Mouse (Mus musculus) limb, embryonic 15.5 days (tissue): ENCODE measurements around the gene Rabgef1. TPM values are rescaled to one million over a fixed set of nuclear protein-coding genes. Genes with fewer than 3 reads are reported as not detected.

Source experiments
- ATAC-seq: fragments of 200-750 bp; cut with Nextera tagmentation; 2 replicates; pipeline ENCODE4 v1.8.0; 2017; ENCODE audit warnings: low read depth, moderate TSS enrichment; ENCODE audit not compliant: insufficient number of reproducible peaks, low FRiP score, low TSS enrichment
- H3K27ac ChIP-seq: fragments of 300-500 bp; sonication (generic); 2 replicates; pipeline ENCODE4 v1.5.1; 2015; ENCODE audit warnings: moderate library complexity, mild to moderate bottlenecking, inconsistent platforms
- H3K27me3 ChIP-seq: fragments of 300-500 bp; sonication (generic); 2 replicates; pipeline ENCODE4 v1.6.1; 2015; ENCODE audit warnings: inconsistent platforms
- H3K36me3 ChIP-seq: fragments of 300-500 bp; sonication (generic); 2 replicates; pipeline ENCODE4 v1.6.1; 2015; ENCODE audit warnings: inconsistent platforms
- H3K4me1 ChIP-seq: fragments of 300-500 bp; sonication (generic); 2 replicates; pipeline ENCODE4 v1.6.1; 2015; ENCODE audit warnings: inconsistent platforms
- H3K4me2 ChIP-seq: fragments of 300-500 bp; sonication (generic); 2 replicates; pipeline ENCODE4 v1.6.1; 2015; ENCODE audit warnings: mild to moderate bottlenecking, inconsistent platforms
- H3K4me3 ChIP-seq: fragments of 300-500 bp; sonication (generic); 2 replicates; pipeline ENCODE4 v1.5.1; 2015; ENCODE audit warnings: mild to moderate bottlenecking, inconsistent platforms
- H3K9ac ChIP-seq: fragments of 300-500 bp; sonication (generic); 2 replicates; pipeline ENCODE4 v1.6.1; 2015; ENCODE audit warnings: inconsistent platforms
- H3K9me3 ChIP-seq: fragments of 300-500 bp; sonication (generic); 2 replicates; pipeline ENCODE4 v1.6.1; 2016; ENCODE audit warnings: inconsistent platforms
- WGBS: fragments of 180-500 bp; shearing (Covaris S2); methylation state at CpG from one replicate; pipeline ENCODE4 v1.1.7; 2015; 5-methylcytosine and 5-hydroxymethylcytosine counted together
- polyA plus RNA-seq: library from polyadenylated mRNA; unstranded; fragments of >200 nt; fragmentation: Nextera tagmentation; extraction: Ambion mirVana; gene quantifications from 2 replicates; pipeline ENCODE4 v1.2.1, GENCODE M21; 2015

The Rabgef1 gene
- polyA plus RNA-seq, 1 experiment from 2014 or later, result 31.8 TPM

DNA sequence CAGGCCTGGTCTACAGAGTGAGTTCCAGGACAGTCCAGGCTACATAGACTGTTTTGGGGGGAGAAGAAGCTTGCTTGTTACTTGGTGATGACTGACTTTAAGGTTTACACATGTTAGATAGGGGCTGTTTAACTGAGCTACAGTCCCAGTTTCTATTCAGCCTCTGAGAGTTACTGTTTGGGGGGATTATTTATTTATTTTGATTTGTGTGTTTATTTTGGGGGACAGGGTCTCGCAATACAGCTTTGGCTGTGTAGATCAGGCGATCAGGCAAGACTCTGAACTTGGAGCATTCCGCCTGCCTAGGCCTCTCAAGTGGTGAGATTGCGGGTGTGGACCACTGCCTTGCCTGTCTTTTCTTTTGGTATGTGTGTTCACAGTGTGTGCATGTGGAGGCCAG is 1.4 kb downstream of the Rabgef1 start:
- peaks cover 27% of the 10 kb centered on the region for H3K4me1 ChIP-seq
- no peak for ATAC-seq
- no peak overlapping the region for H3K9ac ChIP-seq
- H3K36me3 ChIP-seq, result no peaks in the 10 kb centered on the region
- H3K9me3 ChIP-seq, result no peaks in the 10 kb centered on the region
- peak overlapping the region; percentile 64 for H3K4me2 ChIP-seq
- H3K27ac ChIP-seq, result no peak overlapping the region
- H3K4me3 ChIP-seq, result 0 out of 2 replicates have a peak overlapping the region, but pooled peaks have one; percentile 89
- 89% methylated on average over 4 of the region's 4 CpGs for WGBS
- no peaks in the 10 kb centered on the region for H3K27me3 ChIP-seq

DNA sequence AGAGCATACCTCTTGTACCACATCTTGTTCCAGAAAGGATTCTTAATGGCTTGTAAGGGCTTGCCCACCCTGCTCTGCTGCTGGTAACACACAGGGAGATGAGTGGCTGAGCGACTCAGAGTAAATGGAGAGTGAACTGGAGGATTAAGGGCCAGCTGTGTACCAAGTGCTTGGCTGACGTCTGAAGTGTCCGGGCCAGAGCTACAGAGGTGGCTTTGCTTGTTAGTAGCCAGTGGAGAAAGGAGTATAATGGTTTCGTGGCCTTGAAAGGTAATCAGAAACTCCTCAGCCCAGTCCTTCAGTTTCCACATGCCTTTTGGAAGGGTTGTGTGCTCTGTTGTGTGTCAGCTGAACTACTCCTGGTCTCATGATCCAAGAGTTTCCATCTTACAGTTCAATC is 6.3 kb downstream of the Rabgef1 start:
- Histone ChIP-seq H3K4me1 (peaks cover 19% of the 10 kb centered on the region), H3K4me2 (no peak overlapping the region), H3K36me3 (no peaks in the 10 kb centered on the region), H3K9ac (no peak overlapping the region), H3K27ac (no peak overlapping the region), H3K4me3 (no peak overlapping the region), H3K9me3 (no peaks in the 10 kb centered on the region), H3K27me3 (no peaks in the 10 kb centered on the region)
- 45% methylated on average over 4 of the region's 4 CpGs for WGBS
- no peak for ATAC-seq

DNA sequence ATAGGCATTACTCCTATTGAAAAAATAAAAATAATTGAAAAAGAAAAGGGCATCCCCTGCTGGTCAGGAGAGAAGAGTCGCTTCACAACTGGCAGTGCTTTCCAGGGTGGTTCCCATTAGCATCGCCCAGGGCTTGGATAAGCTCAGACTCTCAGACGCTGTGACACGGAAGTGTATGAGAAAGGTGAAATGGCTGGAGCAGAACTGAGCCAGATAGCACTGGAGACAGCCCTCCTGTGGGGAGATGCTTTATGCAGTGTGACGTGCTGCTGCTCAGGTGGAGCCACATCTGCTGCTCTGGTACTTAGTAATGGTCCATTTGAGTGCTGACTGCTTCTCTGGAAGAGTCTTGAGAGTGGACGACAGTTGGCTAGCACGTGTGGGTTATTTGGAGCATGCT is 8.8 kb downstream of the Rabgef1 start:
- Histone ChIP-seq H3K4me3 (no peak overlapping the region), H3K27ac (no peak overlapping the region), H3K4me1 (peaks cover 8% of the 10 kb centered on the region; the same call in 1 of the 2 replicates), H3K4me2 (no peak overlapping the region), H3K27me3 (no peaks in the 10 kb centered on the region), H3K9ac (no peak overlapping the region), H3K9me3 (no peaks in the 10 kb centered on the region), H3K36me3 (no peaks in the 10 kb centered on the region)
- WGBS, result 65% methylated on average over 7 of the region's 7 CpGs
- no peak for ATAC-seq

GRCm38 (mm10) chr5:130181740-130182540 is 10.3 kb downstream of the Rabgef1 start:
- Histone ChIP-seq H3K27me3 (no peaks in the 10 kb centered on the region), H3K36me3 (no peaks in the 10 kb centered on the region), H3K9ac (no peak overlapping the region), H3K27ac (no peak overlapping the region), H3K9me3 (no peaks in the 10 kb centered on the region), H3K4me3 (no peak overlapping the region), H3K4me2 (no peak overlapping the region), H3K4me1 (peaks cover 8% of the 10 kb centered on the region; the same call in 1 of the 2 replicates)
- WGBS, result 84% methylated on average over 6 of the region's 6 CpGs
- no peak for ATAC-seq

DNA sequence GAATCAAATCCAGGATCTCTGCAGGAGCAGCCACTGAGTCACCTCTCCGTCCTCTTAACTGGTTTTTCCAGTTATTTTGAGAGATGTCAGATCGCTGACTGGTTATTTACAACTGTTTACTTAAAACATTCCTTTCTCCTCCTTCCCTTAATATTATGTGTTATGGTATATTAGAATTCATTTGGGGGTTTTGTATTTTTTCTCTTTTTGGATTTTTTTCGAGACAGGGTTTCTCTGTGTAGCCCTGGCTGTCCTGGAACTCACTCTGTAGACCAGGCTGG is 10.9 kb downstream of the Rabgef1 start:
- Histone ChIP-seq H3K4me1 (peaks cover 8% of the 10 kb centered on the region; the same call in 1 of the 2 replicates), H3K27ac (no peak overlapping the region), H3K4me3 (no peak overlapping the region), H3K9ac (no peak overlapping the region), H3K9me3 (no peaks in the 10 kb centered on the region), H3K27me3 (no peaks in the 10 kb centered on the region), H3K4me2 (no peak overlapping the region), H3K36me3 (0 out of 2 replicates have a peak, but pooled peaks cover 3% of the 10 kb centered on the region)
- ATAC-seq, result no peak
- 78% methylated on average over 3 of the region's 3 CpGs for WGBS

- Histone ChIP-seq H3K27ac (no peak overlapping the region), H3K4me1 (peaks cover 5% of the 10 kb centered on the region; the same call in 1 of the 2 replicates), H3K27me3 (no peaks in the 10 kb centered on the region), H3K9ac (no peak overlapping the region), H3K9me3 (no peaks in the 10 kb centered on the region), H3K4me2 (no peak overlapping the region), H3K36me3 (peaks cover 17% of the 10 kb centered on the region), H3K4me3 (no peak overlapping the region)
- no peak for ATAC-seq
- whole genome bisulfite sequencing, result 83% methylated on average over 9 of the region's 9 CpGs
Observed at GRCm38 (mm10) chr5:130184193-130184856, 12.7 kb downstream of the Rabgef1 start.

- ATAC-seq, result no peak
- 81% methylated on average over 6 of the region's 6 CpGs for WGBS
- no peaks in the 10 kb centered on the region for H3K27me3 ChIP-seq
- no peak overlapping the region for H3K4me3 ChIP-seq
- peaks cover 27% of the 10 kb centered on the region for H3K36me3 ChIP-seq
- H3K4me1 ChIP-seq, result peaks cover 4% of the 10 kb centered on the region; the same call in 1 of the 2 replicates
- no peaks in the 10 kb centered on the region for H3K9me3 ChIP-seq
- H3K27ac ChIP-seq, result no peak overlapping the region
- no peak overlapping the region for H3K9ac ChIP-seq
- H3K4me2 ChIP-seq, result no peak overlapping the region
Observed at GRCm38 (mm10) chr5:130185312-130185711, 13.7 kb downstream of the Rabgef1 start.

DNA sequence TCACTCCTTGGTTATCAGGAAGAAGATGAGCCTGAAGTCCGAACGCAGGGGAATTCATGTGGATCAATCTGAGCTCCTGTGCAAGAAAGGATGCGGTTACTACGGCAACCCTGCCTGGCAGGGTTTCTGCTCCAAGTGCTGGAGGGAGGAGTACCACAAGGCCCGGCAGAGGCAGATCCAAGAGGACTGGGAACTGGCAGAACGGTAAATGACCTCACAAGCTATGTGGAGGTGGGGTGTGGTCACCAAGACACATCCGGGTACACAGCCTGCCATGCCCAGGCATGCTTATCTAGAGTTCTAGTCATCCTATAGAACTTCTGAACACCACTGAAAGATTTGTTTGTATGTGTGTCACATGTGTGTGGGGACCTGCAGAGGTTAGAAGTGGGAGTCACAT is 15.8 kb downstream of the Rabgef1 start:
- Histone ChIP-seq H3K27ac (no peak overlapping the region), H3K9ac (no peak overlapping the region), H3K27me3 (no peaks in the 10 kb centered on the region), H3K36me3 (peaks cover 47% of the 10 kb centered on the region), H3K4me1 (no peaks in the 10 kb centered on the region), H3K4me3 (no peak overlapping the region), H3K9me3 (no peaks in the 10 kb centered on the region), H3K4me2 (no peak overlapping the region)
- 67% methylated on average over 7 of the region's 7 CpGs for WGBS
- ATAC-seq, result no peak

GRCm38 (mm10) chr5:130190909-130191308 is 19.3 kb downstream of the Rabgef1 start:
- Histone ChIP-seq H3K27ac (no peak overlapping the region), H3K36me3 (peaks cover 72% of the 10 kb centered on the region), H3K27me3 (no peaks in the 10 kb centered on the region), H3K4me1 (no peaks in the 10 kb centered on the region), H3K4me3 (no peak overlapping the region), H3K9ac (no peak overlapping the region), H3K4me2 (no peak overlapping the region), H3K9me3 (no peaks in the 10 kb centered on the region)
- ATAC-seq, result no peak
- 89% methylated on average over 6 of the region's 6 CpGs for whole genome bisulfite sequencing

DNA sequence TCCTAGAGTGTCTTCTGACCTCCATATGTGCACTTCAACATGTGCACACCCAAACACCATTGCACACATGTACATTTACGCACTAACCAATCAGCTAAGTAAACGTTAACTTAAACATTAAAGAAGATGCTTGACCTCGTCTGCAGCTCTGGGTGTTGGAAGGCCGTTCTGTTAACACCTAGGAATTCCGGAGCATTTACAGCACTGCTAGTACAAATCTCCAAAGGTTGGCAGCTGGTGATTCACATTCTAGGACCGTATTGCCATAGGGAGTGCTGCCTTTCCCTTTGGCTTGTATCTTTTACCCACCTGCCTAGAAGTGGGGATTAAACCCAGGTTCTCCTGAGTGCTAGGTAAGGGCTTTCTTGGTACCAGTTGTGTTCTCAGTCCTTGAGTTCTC is 20.3 kb downstream of the Rabgef1 start:
- WGBS, result 82% methylated on average over 6 of the region's 6 CpGs
- H3K4me1 ChIP-seq, result no peaks in the 10 kb centered on the region

DNA sequence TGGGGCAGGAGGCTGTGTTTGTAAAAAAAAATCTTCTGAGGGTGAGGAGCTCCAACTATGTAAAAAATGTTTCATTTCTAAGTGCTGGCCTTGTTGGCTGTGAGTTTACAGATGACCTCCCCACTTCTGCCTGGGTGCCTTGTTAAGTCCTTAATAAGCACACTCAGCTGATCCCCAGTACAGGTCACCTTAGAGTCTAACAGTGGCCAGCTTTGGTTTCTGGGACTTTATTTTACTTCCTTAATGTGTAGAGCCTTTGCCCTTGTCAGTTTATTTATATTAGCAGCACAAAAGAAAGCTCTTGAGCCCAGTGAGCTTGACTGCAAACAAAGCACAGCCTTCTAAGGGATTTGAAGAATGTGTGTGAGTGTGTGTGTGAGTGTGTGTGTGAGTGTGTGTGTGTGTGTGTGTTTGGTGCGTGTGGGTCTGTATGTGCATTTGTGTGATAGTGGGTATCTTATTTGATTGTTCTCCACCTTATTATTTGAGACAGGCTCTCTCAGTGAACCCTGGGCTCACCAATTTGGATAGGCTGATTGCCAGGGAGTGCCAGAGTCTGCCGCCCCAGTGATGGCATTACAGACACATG is 20.9 kb downstream of the Rabgef1 start:
- H3K4me1 ChIP-seq, result no peaks in the 10 kb centered on the region
- no peaks in the 10 kb centered on the region for H3K27me3 ChIP-seq
- no peaks in the 10 kb centered on the region for H3K9me3 ChIP-seq
- no peak overlapping the region for H3K4me3 ChIP-seq
- H3K4me2 ChIP-seq, result no peak overlapping the region
- 85% methylated on average over 2 of the region's 2 CpGs for WGBS
- no peak overlapping the region for H3K9ac ChIP-seq
- peaks cover 81% of the 10 kb centered on the region for H3K36me3 ChIP-seq
- ATAC-seq, result no peak
- no peak overlapping the region for H3K27ac ChIP-seq

More for the DNA sequence above, 20.3 kb downstream of the Rabgef1 start:
- Histone ChIP-seq H3K27me3 (no peaks in the 10 kb centered on the region), H3K27ac (no peak overlapping the region), H3K9me3 (no peaks in the 10 kb centered on the region), H3K4me3 (no peak overlapping the region), H3K4me2 (no peak overlapping the region), H3K36me3 (peaks cover 79% of the 10 kb centered on the region), H3K9ac (no peak overlapping the region)
- no peak for ATAC-seq

- Histone ChIP-seq H3K27ac (no peak overlapping the region), H3K27me3 (no peaks in the 10 kb centered on the region), H3K36me3 (peaks cover 83% of the 10 kb centered on the region), H3K4me1 (no peaks in the 10 kb centered on the region), H3K9ac (no peak overlapping the region), H3K4me2 (no peak overlapping the region), H3K9me3 (no peaks in the 10 kb centered on the region), H3K4me3 (no peak overlapping the region)
- 84% methylated on average over 3 of the region's 3 CpGs for WGBS
- no peak for ATAC-seq
Observed at GRCm38 (mm10) chr5:130193760-130194159, 22.2 kb downstream of the Rabgef1 start.
